In genomic region chr8:86786498-86786897, GRCm38 (mm10) we compare ENCODE assay signal across 18 mouse cellular contexts. TPM values are rescaled to one million over a fixed set of nuclear protein-coding genes. Genes with fewer than 3 reads are reported as not detected.
DNase-seq lines count a peak whose midpoint lies in the region; ATAC-seq and TF ChIP-seq lines count a peak whose summit lies in the region.
"Had no signal": no experiment of that assay in that cellular context is flagged by ENCODE, and none has a peak within 500 bp of the region (broad histone marks: within the 10 kb centered on the region; RNA-seq: fewer than 3 reads in every experiment).

No protein-coding gene starts in this region.

- H3K4me1 ChIP-seq in intestine, embryonic 16.5 days (ENCODE audit: control insufficient read depth, insufficient read depth, low read length): peaks cover 9% of the 10 kb centered on the region; the same call in 1 of the 2 replicates
- H3K4me1 ChIP-seq in intestine, embryonic 15.5 days (replicated peaks): 0 out of 2 replicates have a peak, but pooled peaks cover 3% of the 10 kb centered on the region
- H3K4me1 ChIP-seq in heart, embryonic 16.5 days (ENCODE audit: control insufficient read depth, insufficient read depth, low read length): 0 out of 2 replicates have a peak, but pooled peaks cover 5% of the 10 kb centered on the region
- H3K4me1 ChIP-seq in midbrain, postnatal 0 days (ENCODE audit: insufficient read depth, low read length): no peaks in the 10 kb centered on the region
- H3K4me1 ChIP-seq: midbrain, embryonic 15.5 days had no signal

- H3K27ac ChIP-seq in intestine, embryonic 16.5 days (ENCODE audit: low read length): no peak overlapping the region
- H3K27ac ChIP-seq in intestine, embryonic 15.5 days: no peak overlapping the region
- peak overlapping the region; percentile 73 for H3K27ac ChIP-seq in heart, embryonic 16.5 days (ENCODE audit: low read length)
- no peak overlapping the region for H3K27ac ChIP-seq in midbrain, postnatal 0 days (ENCODE audit: low read depth, low read length)
- H3K27ac ChIP-seq: midbrain, embryonic 15.5 days; neural tube, embryonic 13.5 days; stomach, embryonic 15.5 days had no signal

- no peak overlapping the region for H3K4me3 ChIP-seq in intestine, embryonic 16.5 days (ENCODE audit: low read length)
- no peak overlapping the region for H3K4me3 ChIP-seq in intestine, embryonic 15.5 days (replicated peaks)
- no peak overlapping the region for H3K4me3 ChIP-seq in heart, embryonic 16.5 days (ENCODE audit: low read length)
- H3K4me3 ChIP-seq in midbrain, postnatal 0 days (ENCODE audit: low read depth, low read length): no peak overlapping the region
- H3K4me3 ChIP-seq: erythroblast, embryonic 14.5 days; heart, embryonic 13.5 days; limb, embryonic 12.5 days; midbrain, embryonic 15.5 days; neural tube, embryonic 13.5 days; stomach, embryonic 15.5 days had no signal

- no peak for TF ChIP-seq CTCF in midbrain, postnatal 0 days (IDR thresholded peaks at IDR 0.05)

- no peaks in the 10 kb centered on the region for H3K36me3 ChIP-seq in intestine, embryonic 16.5 days (ENCODE audit: control insufficient read depth, insufficient read depth, low read length)
- no peaks in the 10 kb centered on the region for H3K36me3 ChIP-seq in intestine, embryonic 15.5 days
- no peaks in the 10 kb centered on the region for H3K36me3 ChIP-seq in heart, embryonic 16.5 days (ENCODE audit: control insufficient read depth, insufficient read depth)
- no peaks in the 10 kb centered on the region for H3K36me3 ChIP-seq in midbrain, postnatal 0 days (ENCODE audit: insufficient read depth, low read length)
- H3K36me3 ChIP-seq: heart, embryonic 13.5 days; limb, embryonic 12.5 days; midbrain, embryonic 15.5 days; neural tube, embryonic 13.5 days; stomach, embryonic 15.5 days had no signal

- H3K27me3 ChIP-seq in intestine, embryonic 16.5 days (replicated peaks; ENCODE audit: control insufficient read depth, insufficient read depth, low read length): no peaks in the 10 kb centered on the region
- no peaks in the 10 kb centered on the region for H3K27me3 ChIP-seq in intestine, embryonic 15.5 days (replicated peaks)
- no peaks in the 10 kb centered on the region for H3K27me3 ChIP-seq in heart, embryonic 16.5 days (ENCODE audit: control insufficient read depth, insufficient read depth, low read length)
- no peaks in the 10 kb centered on the region for H3K27me3 ChIP-seq in midbrain, postnatal 0 days (ENCODE audit: insufficient read depth, low read length)
- H3K27me3 ChIP-seq: heart, embryonic 13.5 days; limb, embryonic 12.5 days; midbrain, embryonic 15.5 days; neural tube, embryonic 13.5 days; stomach, embryonic 15.5 days had no signal

- H3K9me3 ChIP-seq in intestine, embryonic 16.5 days (ENCODE audit: control insufficient read depth, low read length): no peaks in the 10 kb centered on the region
- H3K9me3 ChIP-seq in intestine, embryonic 15.5 days: no peaks in the 10 kb centered on the region
- H3K9me3 ChIP-seq in heart, embryonic 16.5 days (replicated peaks; ENCODE audit: control insufficient read depth, low read length): no peaks in the 10 kb centered on the region
- no peaks in the 10 kb centered on the region for H3K9me3 ChIP-seq in midbrain, postnatal 0 days (ENCODE audit: low read length)
- H3K9me3 ChIP-seq: heart, embryonic 13.5 days; limb, embryonic 12.5 days; midbrain, embryonic 15.5 days; neural tube, embryonic 13.5 days; stomach, embryonic 15.5 days had no signal

- intact Hi-C loops in left cerebral cortex, postnatal 4 days (cut with DNase I): no loop called here

- peak; percentile 28 for DNase-seq in WW6 (ENCODE audit: low read depth, low spot score)
- DNase-seq in kidney, postnatal 4 days: peak; percentile 15 to 41
- DNase-seq in midbrain, postnatal 0 days (ENCODE audit: low spot score): no peak
- DNase-seq in left cerebral cortex, postnatal 4 days: no peak
- DNase-seq: adrenal gland, postnatal 25 days; cerebellum, adult 11 months; embryo, embryonic 11 days; layer of hippocampus, postnatal 36 days; thymus, postnatal 4 days had no signal

- 0 out of 2 replicates have a peak, but pooled peaks have one; percentile 28 for ATAC-seq in intestine, embryonic 16.5 days
- ATAC-seq in intestine, embryonic 15.5 days: no peak
- ATAC-seq in heart, embryonic 16.5 days (replicated peaks; ENCODE audit: extremely low read depth, insufficient read depth, low FRiP score): peak; percentile 41; the same call in 1 of the 2 replicates
- no peak for ATAC-seq in midbrain, postnatal 0 days (ENCODE audit: low FRiP score)
- ATAC-seq: midbrain, embryonic 15.5 days had no signal

- H3K4me2 ChIP-seq in intestine, embryonic 16.5 days (ENCODE audit: low read depth, low read length): no peak overlapping the region
- no peak overlapping the region for H3K4me2 ChIP-seq in intestine, embryonic 15.5 days (replicated peaks)
- no peak overlapping the region for H3K4me2 ChIP-seq in heart, embryonic 16.5 days (ENCODE audit: low read depth, low read length)
- no peak overlapping the region for H3K4me2 ChIP-seq in midbrain, postnatal 0 days (ENCODE audit: low read depth, low read length, poor library complexity, severe bottlenecking)
- H3K4me2 ChIP-seq: heart, embryonic 13.5 days; limb, embryonic 12.5 days; midbrain, embryonic 15.5 days; neural tube, embryonic 13.5 days; stomach, embryonic 15.5 days had no signal

- no peak overlapping the region for H3K9ac ChIP-seq in intestine, embryonic 16.5 days (ENCODE audit: low read depth, low read length)
- H3K9ac ChIP-seq in intestine, embryonic 15.5 days: no peak overlapping the region
- no peak overlapping the region for H3K9ac ChIP-seq in heart, embryonic 16.5 days (ENCODE audit: low read length)
- H3K9ac ChIP-seq in midbrain, postnatal 0 days (replicated peaks; ENCODE audit: low read length, poor library complexity, severe bottlenecking): no peak overlapping the region
- H3K9ac ChIP-seq: heart, embryonic 13.5 days; limb, embryonic 12.5 days; midbrain, embryonic 15.5 days; neural tube, embryonic 13.5 days; stomach, embryonic 15.5 days had no signal

- WGBS in intestine, embryonic 16.5 days: 50% methylated on average over 5 of the region's 5 CpGs
- WGBS in intestine, embryonic 15.5 days: 47% methylated on average over 5 of the region's 5 CpGs
- 34% methylated on average over 5 of the region's 5 CpGs for WGBS in heart, embryonic 16.5 days
- WGBS in midbrain, postnatal 0 days: 50% methylated on average over 5 of the region's 5 CpGs

RNA-seq across cellular contexts. Expression of gene Siah1a, which starts 40.8 kb away (rescaled TPM):
- 16.3 and 21.7 TPM in 2 replicates for polyA plus RNA-seq in intestine, embryonic 16.5 days (2015; fragmentation: Nextera tagmentation; extraction: Ambion mirVana)
- 31.2 and 36.1 TPM in 2 replicates for polyA plus RNA-seq in intestine, embryonic 15.5 days (2015; fragmentation: Nextera tagmentation; extraction: Ambion mirVana)
- polyA plus RNA-seq in heart, embryonic 16.5 days (2015; fragmentation: Nextera tagmentation; extraction: Ambion mirVana): 30.0 and 30.1 TPM in 2 replicates
- total RNA-seq in midbrain, postnatal 0 days (2014; rRNA removed): 72.7 and 82.6 TPM in 2 replicates
- polyA plus RNA-seq in midbrain, postnatal 0 days (2015; fragmentation: Nextera tagmentation; extraction: Ambion mirVana): 58.4 and 63.3 TPM in 2 replicates
- 10 to 100 TPM; 47.1 to 50.1 TPM for total RNA-seq in left cerebral cortex, postnatal 4 days (2021)

RNA-seq across cellular contexts. Expression of gene Gm10638, which starts 41.0 kb away (rescaled TPM):
- polyA plus RNA-seq in intestine, embryonic 16.5 days (2015; fragmentation: Nextera tagmentation; extraction: Ambion mirVana): 0.91 and 2.1 TPM in 2 replicates
- 2.9 and 3.7 TPM in 2 replicates for polyA plus RNA-seq in intestine, embryonic 15.5 days (2015; fragmentation: Nextera tagmentation; extraction: Ambion mirVana)
- 2.2 and 2.5 TPM in 2 replicates for polyA plus RNA-seq in heart, embryonic 16.5 days (2015; fragmentation: Nextera tagmentation; extraction: Ambion mirVana)
- 1.5 and 1.9 TPM in 2 replicates for total RNA-seq in midbrain, postnatal 0 days (2014; rRNA removed)
- 6.1 TPM in 2 replicates for polyA plus RNA-seq in midbrain, postnatal 0 days (2015; fragmentation: Nextera tagmentation; extraction: Ambion mirVana)
- total RNA-seq in left cerebral cortex, postnatal 4 days (2021): 1 to 10 TPM; 2.3 to 2.5 TPM

Comparison
In these comparisons a context has a peak if more than half of its experiments do, and no peak if none do; other contexts are left out.
1. ATAC-seq: peak in intestine, embryonic 16.5 days (single experiment) and heart, embryonic 16.5 days (single experiment); none in intestine, embryonic 15.5 days (single experiment) and midbrain, postnatal 0 days (single experiment).
2. DNase-seq: peak in WW6 (single experiment) and kidney, postnatal 4 days (2 of 2); none in midbrain, postnatal 0 days (single experiment) and left cerebral cortex, postnatal 4 days (single experiment).